Mouse (Mus musculus) liver, embryonic 14.5 days (tissue): ENCODE results near the gene Ficd.
A peak's percentile ranks its signal among the peaks of the same experiment; 100 is the strongest.

Experiments
- CTCF ChIP-seq: IDR thresholded peaks from 2 replicates; pipeline ENCODE4 v1.5.1; 2016; ENCODE audit warnings: antibody characterized with exemption, low read depth, control low read depth
- EP300 ChIP-seq: IDR thresholded peaks from 2 replicates; pipeline ENCODE4 v1.6.1; 2016; ENCODE audit warnings: antibody characterized with exemption, low read depth

DNA sequence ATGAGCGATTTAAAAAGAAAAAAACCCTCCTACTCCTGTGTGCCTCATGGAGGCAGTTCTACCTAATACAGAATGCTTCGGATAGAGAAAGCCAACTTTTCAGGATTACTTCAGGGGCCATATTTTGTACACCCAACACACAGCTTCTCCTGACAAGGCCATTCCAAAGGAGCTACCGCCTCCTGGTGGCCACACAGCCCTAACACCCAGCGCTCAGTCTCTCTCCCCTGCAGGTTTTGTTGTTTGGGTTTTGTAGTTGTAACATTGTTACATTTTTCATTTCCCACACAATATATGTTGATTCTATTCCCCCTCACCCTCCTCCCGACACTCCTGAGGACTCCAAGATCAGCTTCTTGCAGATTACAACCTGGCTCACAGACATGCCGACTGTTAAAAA lies 3.4 kb upstream of the Ficd start:
- TF ChIP-seq CTCF = peak; percentile 83
- TF ChIP-seq EP300 = no peak
